Mouse (Mus musculus): ENCODE data around the gene Men1.
"Not testable (repeated sequence)": the region's sequence is repeated elsewhere in the genome, so short reads cannot be mapped to it uniquely, and the experiment has no call there.

Men1 gene

DNA sequence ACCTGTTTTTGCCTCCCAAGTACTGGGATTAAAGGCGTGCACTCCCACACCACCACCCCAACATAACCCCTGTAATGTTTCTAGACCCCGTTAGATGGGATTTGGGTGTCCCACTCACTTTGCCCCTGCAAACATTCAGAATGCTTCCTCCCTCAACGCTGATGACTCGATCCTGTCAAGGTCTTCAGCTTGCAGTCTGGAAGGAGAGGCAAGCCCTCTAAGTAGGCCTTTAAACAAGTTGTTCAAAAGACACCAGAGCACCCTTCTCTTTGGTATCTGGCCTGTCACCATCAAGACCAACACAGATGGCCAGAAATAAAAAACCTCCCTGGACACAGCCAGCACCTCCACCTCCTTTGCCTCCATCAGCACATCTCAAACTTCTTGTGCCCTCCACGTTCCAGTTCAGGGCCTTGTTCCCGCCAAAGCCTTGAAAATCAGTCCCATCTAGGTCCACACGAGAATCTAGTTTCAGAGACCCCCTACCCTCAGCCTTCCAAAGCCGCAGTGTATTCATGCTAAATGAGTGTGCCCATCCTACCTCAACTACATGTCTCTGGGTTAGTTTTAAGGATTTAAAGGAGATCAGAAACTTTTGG, 29.2 kb upstream of the Men1 start:
- DNase-seq (ENCODE audit: extremely low spot score): no peak

DNA sequence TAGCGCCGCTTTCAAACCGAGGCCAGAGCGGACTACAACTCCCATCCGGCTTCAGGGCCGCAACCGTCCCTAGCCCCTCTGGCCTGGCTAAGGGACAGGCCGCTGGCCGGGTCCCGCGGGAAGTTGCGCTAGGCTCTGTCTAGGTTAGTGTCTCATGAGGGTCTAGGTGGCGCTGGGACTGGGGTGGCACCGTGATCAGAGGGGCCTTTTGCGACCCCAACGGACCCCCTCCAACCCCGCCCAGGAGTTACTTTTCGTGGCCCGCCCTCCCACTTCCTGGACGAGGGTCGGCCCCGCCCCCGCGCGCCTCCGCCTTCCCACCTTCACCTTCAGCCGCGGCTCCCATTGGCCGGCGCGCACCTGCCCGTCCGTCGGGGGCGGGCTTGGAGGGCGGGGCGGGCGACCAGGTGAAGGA, 28.6 kb upstream of the Men1 start, which contains the start of gene Cdc42bpg:
Gene Cdc42bpg (plus strand): TSS at position 320 of the 415 bp plus-strand sequence.
- DNase-seq (ENCODE audit: extremely low spot score): peak; percentile 86

- DNase-seq (ENCODE audit: extremely low spot score): peak; percentile 76
Measured at GRCm38 (mm10) chr19:6306586-6306985, 28.2 kb upstream of the Men1 start.

DNA sequence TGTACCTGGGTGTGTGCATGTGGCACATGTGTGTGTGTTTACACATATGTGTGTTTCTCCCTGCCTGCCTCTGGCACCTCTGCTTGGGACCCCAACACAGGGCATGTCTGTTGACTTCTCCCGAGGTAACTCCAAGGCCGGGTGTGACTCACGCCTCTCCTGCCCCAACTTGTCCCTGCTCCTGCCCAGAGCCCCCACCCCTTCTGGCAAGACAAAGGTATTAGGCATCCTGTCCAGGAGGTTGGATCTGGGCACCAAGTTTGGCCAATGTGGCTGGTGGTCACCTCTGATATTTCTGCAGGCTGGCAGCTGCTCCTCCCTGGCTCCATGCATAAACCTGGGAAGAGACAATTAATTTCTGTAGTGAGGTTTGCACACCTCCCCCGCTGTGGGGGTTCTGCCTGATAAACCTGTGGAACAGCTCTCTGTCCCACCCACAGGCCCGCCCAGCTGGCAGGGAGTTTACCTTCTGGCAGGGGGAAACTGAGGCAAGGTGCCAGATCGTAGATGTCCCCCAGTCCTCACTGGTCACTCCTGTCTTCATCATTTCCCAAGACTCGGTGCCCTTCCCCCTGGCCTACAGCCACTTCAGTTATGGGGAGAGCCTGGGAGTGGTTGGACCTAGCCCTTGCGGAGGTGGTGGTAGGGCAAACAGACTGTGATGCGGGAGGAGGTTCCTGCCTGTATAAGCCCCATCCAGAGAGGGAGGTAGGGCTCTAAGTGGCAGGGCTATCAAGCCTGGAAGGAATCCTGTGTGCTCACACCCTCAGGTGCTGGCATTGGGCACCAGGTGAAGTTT, 26.8 kb upstream of the Men1 start:
- DNase-seq (ENCODE audit: extremely low spot score): no peak

- no peak for DNase-seq (ENCODE audit: extremely low spot score)
Measured at GRCm38 (mm10) chr19:6310181-6310580, 24.6 kb upstream of the Men1 start.

GRCm38 (mm10) chr19:6311783-6312182, 23.0 kb upstream of the Men1 start:
- DNase-seq (ENCODE audit: extremely low spot score): not testable (repeated sequence)

DNA sequence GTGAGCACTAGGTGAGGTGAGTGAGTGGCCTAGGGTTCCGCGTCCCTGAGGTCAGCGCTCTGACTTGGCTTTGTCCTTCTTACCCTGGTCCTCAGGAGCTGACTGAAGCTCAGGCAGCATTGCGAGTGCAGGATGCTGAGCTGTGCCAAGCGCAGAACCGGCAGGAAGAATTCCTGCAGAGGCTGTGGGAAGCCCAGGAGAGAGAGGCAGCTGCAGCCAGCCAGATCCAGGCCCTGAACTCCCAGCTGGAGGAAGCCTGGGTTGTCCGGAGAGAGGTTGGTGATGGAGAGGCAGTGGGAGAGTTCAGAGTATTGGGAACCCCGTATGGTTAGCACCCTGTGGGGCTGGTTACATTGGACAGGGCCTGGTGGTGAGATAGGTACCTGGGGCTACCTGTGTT, 21.0 kb upstream of the Men1 start:
- no peak for DNase-seq (ENCODE audit: extremely low spot score)

DNA sequence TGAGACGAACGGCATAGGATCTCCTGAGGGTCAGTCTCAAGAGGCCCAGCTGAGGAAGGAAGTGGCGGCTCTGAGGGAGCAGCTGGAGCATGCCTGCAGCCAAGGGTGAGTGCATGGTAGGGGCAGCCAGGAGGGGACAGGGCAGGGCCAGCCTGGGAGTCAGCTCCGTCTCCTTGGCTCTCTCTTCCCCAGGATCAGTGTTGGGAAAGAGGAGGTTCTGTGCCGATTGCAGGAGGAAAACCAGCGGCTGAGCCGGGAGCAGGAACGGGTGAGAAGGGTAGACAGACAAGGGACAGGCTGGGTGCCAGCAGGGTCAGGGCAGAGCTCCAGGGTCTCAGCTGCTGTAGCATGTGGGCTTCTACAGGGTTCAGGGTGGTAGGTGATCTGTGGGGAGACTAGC, 20.3 kb upstream of the Men1 start:
- DNase-seq (ENCODE audit: extremely low spot score): no peak

GRCm38 (mm10) chr19:6315573-6315972, 19.2 kb upstream of the Men1 start:
- DNase-seq (ENCODE audit: extremely low spot score): no peak

DNA sequence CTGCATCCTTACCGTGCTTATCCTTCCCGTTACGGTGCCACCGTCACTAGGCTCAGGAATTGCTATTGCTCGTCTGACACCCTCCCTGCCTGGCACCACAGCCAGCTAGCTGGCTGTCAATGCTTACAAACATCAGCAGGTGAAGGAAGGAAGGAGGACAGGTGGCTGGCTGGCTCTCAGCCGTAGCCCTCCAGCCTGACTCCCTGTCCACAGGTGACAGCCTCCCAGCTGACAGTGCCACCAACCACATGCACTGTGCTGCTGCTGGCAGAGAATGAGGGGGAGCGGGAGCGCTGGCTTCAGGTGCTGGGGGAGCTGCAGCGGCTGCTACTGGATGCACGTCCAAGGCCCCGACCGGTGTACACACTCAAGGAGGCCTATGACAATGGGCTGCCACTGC, 16.6 kb upstream of the Men1 start:
- DNase-seq (ENCODE audit: extremely low spot score): no peak

GRCm38 (mm10) chr19:6321358-6321757, 13.4 kb upstream of the Men1 start:
- no peak for DNase-seq (ENCODE audit: extremely low spot score)

DNA sequence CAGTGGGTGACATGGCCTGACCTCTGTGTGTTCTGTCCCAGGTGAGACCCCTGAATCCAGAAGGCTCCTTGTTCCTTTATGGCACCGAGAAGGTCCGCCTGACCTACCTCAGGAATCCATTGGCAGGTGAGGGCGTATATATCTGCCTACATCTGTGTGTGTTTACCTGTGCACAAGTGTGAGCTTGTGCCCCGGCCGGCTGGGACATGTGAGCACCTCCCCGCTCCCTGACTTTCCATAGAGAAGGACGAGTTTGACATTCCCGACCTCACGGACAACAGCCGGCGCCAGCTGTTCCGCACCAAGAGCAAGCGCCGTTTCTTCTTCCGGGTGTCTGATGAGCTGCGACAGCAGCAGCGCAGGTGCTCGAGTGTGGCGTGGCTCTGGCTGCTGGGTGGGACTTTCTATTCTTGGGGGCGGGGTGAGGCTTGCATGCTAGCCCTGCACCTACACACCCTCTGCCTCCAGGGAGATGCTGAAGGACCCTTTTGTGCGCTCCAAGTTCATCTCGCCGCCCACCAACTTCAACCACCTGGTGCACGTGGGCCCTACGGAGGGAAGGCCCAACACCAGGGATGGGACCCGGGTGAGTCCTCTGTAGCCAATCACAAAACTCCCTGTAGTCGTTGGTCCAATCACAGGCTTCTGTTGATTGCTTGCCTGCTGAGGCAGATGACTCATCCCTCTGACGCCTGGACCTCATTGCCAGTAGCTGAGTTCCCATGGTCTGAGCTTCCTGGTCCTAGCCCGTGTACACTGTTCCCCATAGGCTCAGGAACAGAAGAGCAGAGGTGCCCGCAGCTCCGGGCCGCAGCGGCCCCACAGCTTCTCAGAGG, 12.8 kb upstream of the Men1 start:
- no peak for DNase-seq (ENCODE audit: extremely low spot score)

DNA sequence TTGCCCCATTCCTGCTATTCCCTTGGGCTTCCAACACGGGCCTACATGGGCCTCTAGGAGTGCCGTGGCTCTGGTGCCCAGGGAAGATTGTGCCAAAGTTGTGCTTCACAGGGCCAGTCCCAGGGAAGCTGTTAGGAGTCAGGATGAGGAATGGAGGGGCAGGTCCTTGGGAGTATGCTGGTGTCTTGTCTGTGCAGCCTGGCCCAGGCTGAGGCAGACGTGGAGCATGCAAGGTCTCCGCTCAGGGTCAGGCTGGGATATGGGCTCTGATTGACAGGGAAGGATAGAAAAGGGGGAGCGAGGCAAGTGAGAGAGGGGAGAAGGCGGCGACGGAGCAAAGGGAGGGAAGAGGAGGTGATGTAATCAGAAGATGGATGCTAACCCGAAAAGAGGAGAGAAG, 10.0 kb upstream of the Men1 start:
- DNase-seq (ENCODE audit: extremely low spot score): no peak

DNA sequence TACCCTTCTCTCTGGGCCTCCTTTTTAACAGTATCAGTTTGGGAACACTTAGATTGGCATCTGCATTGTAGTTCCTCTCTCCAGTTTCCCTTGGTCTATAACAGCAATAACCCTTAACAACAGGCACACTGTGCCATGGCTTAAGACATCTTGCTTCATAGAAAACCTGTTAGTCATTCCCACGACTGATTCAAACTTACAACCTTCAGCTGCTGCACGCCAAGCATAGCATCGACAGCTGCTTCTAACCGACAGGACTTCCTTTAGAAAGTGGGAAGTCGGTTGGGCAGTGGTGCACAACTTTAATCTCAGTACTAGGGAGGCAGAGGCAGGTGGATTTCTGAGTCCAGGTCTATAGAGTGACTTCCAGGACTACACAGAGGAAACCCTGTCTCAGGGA, 3.6 kb upstream of the Men1 start:
- DNase-seq (ENCODE audit: extremely low spot score): no peak

DNA sequence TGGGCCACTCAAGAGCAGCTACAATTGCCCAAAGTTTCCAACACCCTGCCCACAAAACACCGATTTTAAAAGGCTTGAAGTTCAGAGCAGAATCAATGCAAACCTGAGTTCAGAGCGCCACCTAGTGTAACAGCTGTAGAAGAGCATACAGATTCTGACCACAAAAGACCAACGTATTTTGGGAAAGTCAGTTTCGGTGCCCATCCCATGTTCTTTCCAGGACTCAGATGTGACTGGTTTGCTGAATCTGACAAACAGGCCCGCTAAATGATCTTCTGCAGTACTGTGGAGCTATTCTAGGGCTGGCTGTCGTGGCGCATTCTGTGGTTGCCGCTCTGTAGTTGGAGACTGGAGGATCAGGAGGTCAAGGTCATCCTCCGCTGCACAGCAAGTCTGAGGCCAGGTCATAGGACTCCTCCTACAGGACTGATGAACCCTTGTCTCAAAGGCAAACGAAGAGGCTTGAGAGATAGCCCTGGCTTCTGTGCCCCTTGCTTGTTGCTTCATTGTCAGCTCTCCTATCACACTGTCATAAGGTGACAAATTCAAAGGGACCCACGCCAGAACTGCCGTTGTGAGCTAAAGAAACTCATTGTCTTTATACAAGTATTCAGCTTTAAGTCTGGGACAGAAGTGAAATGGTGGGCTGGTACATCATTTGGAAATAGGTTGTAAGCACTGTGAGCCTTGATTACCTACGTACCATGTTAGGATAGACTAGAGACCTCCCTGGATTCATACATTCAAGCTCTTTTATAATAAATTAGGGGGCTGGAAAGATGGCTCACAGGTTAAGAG, 2.9 kb upstream of the Men1 start:
- DNase-seq (ENCODE audit: extremely low spot score): peak; percentile 69

DNA sequence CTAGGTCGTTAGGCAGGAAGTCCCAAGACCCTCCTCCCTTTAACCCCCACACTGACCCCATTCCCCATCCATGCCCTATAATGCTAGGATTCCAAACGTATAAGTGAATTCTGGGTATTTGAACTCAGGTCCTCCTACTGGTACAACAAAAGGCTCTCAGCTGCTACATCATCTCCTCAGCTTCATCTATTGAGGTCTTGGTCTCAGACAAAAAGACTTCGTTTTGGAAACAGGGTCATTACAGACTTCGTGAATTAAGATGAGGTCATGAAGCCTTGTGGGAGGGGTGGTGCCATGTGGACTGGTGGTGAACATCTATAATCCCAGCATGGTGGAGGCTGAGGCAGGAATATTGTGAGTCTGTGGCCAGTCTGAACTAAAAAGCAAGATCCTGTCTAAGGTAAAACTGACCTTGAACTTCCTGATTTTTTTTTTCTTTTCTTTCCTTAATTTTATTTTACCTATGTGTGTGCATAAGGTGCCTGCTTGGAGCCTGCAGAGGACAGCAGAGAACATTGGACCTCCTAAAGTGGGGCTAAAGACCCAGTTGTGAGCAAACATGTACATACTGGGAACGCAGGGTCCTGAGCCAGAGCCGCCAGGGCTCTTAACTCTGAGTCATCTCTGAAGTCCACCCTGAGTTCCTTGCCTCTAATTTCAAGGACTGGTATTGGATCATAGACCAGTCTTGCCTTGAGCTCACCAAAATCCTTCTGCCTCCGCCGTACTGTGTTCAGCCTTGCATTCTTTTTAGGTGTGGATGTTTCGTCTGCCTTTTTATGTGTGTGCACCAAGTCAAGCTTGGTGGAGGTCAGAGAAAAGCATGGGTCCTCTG, 801 bp upstream of the Men1 start:
- no peak for DNase-seq (ENCODE audit: extremely low spot score)

DNA sequence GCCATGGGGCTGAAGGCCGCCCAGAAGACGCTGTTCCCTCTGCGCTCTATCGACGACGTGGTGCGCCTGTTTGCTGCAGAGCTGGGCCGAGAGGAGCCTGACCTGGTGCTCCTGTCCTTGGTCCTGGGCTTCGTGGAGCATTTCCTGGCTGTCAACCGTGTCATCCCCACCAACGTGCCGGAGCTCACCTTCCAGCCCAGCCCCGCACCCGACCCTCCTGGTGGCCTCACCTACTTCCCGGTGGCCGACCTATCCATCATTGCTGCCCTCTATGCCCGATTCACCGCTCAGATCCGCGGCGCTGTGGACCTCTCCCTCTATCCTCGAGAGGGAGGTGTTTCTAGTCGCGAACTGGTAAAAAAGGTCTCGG, 664 bp downstream of the Men1 start:
- peak; percentile 31 for DNase-seq (ENCODE audit: extremely low spot score)

GRCm38 (mm10) chr19:6336920-6337319, 2.1 kb downstream of the Men1 start:
- DNase-seq (ENCODE audit: extremely low spot score): no peak

GRCm38 (mm10) chr19:6338171-6338570, 3.4 kb downstream of the Men1 start:
- DNase-seq (ENCODE audit: extremely low spot score): no peak

DNA sequence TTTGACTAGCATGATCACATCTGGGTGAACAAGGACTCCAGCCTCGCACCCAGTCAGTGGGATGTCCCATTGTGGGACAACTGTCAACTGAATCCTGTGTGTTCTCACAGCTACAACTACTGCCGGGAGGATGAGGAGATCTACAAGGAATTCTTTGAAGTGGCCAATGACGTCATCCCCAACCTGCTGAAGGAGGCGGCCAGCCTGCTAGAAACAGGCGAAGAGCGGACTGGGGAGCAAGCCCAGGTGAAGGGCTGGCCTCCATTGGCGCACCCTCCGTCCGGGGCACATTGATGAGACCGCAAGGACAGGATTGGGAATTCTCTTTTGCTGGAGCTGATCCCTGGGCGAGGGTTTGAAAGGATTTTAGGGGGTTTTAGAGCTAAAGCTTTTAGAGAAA, 3.9 kb downstream of the Men1 start:
- no peak for DNase-seq (ENCODE audit: extremely low spot score)

GRCm38 (mm10) chr19:6339191-6339590, 4.4 kb downstream of the Men1 start:
- no peak for DNase-seq (ENCODE audit: extremely low spot score)

Measured in embryo, embryonic 9.5 days (tissue).